Mouse (Mus musculus) kidney, adult 11 months (tissue): ENCODE results near the gene Nelfcd.
A peak's percentile ranks its signal among the peaks of the same experiment; 100 is the strongest.

Source experiments
- DNase-seq: peaks from one replicate; pipeline ENCODE4 v3.0.0; 2022

Gene Nelfcd

GRCm38 (mm10) chr2:174415731-174416310 lies at the start of gene Nelfcd:
TSS of gene Nelfcd (plus strand) at chr2:174415804.
- DNase-seq = peak; percentile 94

DNA sequence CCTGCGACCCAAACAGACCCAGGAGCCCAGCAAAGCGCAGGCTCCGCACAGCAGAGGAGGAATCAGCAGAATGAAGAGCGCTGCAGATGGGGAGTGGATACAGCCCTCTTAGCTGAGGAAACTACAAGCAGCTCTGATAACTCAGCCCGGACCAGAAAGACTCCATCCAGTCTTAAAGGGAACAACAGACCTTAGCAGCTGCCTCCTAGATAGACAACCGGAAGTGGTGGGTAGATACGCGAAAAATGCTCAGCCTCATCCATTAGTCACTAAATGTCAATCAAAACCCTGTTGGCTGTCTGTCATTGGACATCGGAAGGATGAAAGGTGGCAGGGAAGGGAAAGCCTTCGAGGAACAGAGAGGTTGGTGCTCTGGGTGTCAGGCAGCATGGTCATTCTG lies 49.0 kb upstream of the Nelfcd start:
- no peak for DNase-seq

DNA sequence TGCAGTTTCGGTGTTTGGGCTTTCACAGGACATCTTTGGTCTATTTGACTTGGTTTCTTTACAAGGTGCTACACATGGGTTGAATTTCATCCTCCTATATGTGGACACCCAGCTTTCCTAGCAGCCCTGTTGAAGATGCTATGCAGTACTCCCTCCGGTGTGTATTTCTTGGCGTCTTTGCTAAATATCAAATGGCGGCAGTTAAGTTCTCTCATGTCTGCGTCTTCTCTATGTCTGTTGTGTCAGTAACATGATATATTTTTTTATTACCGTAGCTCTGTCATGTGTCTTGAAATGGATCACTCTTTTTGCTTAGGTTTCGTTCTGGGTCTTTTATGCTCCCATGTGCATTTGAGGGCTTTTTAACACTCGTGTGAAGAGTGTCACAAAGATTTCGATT lies 34.6 kb upstream of the Nelfcd start:
- no peak for DNase-seq

DNA sequence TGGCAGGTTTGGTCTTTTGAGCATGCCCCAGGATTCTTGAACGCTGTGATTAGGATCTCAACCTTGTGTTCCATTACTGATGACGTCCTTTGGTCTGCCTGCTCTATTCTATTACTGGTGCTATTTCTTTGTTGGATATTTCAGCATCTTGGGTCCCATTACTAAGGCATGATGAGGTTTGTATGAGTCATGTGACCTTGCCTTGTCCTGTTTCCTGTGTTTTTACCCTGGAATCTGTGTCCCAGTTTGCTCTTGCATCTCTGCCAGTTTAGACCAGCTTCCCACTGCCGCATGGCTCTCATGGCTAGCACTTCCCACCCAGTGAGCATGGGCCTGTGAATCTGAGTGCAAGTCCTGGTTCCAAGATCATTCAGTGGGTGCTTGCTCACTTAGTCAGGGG lies 23.7 kb upstream of the Nelfcd start:
- no peak for DNase-seq

- DNase-seq = no peak
Observed at GRCm38 (mm10) chr2:174392554-174392953, 23.1 kb upstream of the Nelfcd start.

DNA sequence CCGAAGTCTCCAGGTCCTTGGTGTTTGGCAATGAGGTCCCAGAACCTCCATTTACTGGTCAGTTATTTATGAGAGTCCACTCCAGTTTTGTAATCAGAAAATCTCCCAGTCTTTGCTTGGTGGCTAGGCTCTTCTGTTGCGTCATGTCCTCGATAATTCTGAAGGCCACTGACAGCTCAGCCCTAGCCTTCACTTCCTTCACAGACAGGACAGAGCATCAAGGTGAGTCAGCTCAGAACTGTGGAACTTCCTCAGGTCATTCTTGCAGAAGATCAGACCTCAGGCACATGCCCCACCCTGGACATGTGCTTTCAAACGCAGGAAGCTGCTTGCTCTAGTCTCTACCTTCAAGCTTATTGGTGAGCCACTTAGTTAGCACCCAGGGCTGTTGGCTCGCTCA lies 22.2 kb upstream of the Nelfcd start:
- no peak for DNase-seq

GRCm38 (mm10) chr2:174396643-174397042 lies 19.0 kb upstream of the Nelfcd start:
- no peak for DNase-seq

- no peak for DNase-seq
Observed at GRCm38 (mm10) chr2:174397065-174397464, 18.5 kb upstream of the Nelfcd start.

DNA sequence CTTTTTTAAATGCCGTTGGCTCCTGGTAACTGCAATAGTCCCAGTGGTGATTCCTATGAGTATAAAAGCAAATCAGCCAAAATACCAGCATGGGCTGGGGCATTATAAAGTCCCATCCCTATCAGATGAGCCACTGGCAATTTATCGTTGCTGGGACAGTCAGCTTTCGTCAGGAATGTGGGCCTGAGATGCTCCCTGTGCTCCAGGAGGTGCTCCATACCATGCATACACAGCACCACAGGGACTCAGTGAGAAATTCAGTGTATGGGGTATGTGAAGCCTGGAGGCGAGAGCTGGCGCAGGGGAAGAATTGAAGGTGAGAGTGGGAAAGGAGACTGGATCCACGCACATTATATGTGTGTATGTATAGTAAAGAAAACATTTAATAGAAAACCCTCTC lies 17.7 kb upstream of the Nelfcd start:
- DNase-seq = no peak

GRCm38 (mm10) chr2:174400396-174400795 lies 15.2 kb upstream of the Nelfcd start:
- DNase-seq = no peak

- no peak for DNase-seq
Observed at GRCm38 (mm10) chr2:174410222-174410621, 5.4 kb upstream of the Nelfcd start.

- no peak for DNase-seq
Observed at GRCm38 (mm10) chr2:174413127-174413526, 2.5 kb upstream of the Nelfcd start.

DNA sequence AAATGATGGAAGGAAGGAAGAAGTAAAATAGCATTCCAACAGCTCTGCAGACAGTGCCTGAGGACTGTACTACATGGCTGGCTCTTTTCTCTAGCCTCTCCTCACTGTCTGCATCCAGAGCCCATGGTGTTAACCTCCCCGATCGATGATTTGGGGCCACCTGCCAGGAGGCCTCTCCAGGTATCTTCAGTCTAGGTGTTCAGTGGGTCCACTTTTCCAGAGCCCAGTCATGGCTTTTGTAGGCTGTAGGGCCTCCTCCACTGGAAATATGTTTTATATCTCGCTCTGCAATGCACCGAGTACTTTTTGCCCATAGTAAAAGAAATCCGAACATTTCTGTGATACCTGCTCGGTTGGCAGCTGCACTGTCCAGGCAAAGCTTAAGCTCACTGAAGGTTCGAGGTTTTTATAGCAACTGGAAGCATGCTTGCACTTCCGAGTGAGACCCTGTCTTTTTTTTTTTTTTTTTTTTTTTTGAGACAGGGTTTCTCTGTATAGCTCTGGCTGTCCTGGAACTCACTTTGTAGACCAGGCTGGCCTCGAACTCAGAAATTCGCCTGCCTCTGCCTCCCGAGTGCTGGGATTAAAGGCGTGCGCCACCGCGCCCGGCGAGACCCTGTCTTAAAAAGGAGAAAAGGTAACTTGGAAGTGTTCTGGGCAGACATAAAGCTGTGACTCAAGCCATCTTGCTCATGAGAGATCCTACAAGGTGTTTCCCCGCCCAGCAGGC lies 438 bp upstream of the Nelfcd start:
- no peak for DNase-seq

DNA sequence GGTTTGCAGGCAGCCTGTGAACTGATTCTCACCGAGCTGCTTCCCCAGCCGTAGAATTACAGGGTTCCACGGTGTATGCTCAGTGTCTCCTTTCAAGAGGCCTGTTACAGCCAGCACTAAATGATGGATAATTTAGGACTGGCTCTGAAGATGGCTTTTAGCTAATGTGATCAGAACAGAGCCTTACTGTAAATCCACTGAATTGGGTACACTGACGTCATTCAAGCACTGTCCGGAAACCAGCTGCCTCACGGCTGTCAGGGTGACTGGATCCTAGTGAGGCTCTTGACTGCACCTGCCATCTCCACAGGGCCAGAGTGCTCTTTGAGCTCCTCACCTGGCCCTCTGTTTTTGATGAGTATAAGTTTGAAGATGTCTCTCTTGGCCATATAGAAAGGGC lies 5.5 kb downstream of the Nelfcd start:
- DNase-seq = no peak

DNA sequence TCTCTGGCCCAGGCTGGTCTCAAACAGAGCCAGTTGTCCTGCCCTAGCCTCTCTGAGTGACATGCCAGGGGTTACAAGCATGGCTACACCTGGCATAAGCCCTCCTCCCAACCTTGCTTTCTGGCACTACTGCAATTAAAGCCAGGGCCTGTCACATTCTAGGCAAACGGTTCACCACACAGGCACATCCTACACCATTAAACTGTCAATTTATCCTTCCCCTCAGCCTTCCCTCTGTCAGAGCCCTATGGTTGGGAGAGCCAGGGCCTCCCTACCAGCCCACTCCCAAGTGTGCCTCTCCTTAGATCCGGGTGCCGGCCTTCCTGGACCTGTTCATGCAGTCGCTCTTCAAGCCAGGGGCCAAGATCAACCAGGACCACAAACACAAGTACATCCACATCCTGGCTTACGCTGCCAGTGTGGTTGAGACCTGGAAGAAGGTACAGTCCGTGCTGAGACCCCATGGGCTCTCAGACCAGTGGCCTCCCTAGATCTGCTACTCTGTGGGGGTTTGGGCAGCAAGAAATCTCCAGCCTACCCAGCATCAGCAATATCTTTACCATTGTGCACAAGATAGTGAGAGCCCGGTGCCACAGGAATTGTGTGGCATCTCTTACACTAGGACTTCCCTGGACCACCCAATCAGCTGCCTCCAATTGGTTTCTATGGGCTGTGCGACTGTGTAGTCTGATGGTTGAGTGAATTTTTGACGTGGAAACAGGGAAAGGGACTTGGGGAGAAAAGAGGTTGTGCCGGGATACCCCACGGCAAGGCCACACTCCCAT lies 8.9 kb downstream of the Nelfcd start:
- DNase-seq = no peak

- DNase-seq = no peak
Observed at GRCm38 (mm10) chr2:174426856-174427255, 11.3 kb downstream of the Nelfcd start.

DNA sequence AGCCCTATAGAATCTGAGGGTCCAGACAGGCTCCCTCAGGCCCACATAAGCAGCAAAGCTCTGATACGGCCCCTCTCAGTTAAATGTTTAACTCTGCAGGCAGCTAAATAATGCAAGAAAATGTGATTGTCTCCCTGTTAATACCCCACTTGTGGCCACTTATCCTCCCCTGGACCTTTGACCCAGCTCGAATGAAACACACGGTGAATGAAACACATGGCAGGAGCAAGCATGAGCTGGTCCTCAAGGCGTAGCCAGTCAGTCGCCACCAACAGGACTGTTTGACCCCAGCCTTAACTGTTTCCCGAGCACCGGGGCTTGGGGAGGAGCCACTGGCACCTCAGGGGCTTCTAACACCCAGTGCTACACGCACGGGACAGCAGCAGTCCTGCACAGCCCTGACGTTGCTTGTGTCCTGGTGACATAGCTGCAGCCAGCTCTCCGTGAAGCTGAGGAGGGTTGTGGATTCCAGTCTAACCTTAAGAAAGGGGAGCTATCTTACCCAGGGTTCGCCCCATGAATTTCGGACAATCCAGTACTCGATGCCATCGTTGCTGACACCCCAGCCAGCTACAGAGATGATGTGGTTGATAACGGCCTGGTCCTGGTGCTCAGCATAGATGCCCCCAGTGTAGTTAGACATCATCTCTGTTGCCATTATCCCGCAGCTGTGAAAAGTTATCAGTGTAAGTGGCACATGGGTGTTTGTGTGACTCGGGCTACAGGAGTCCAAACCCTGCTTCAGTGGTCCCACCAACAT lies 12.7 kb downstream of the Nelfcd start:
- DNase-seq = peak; percentile 42

DNA sequence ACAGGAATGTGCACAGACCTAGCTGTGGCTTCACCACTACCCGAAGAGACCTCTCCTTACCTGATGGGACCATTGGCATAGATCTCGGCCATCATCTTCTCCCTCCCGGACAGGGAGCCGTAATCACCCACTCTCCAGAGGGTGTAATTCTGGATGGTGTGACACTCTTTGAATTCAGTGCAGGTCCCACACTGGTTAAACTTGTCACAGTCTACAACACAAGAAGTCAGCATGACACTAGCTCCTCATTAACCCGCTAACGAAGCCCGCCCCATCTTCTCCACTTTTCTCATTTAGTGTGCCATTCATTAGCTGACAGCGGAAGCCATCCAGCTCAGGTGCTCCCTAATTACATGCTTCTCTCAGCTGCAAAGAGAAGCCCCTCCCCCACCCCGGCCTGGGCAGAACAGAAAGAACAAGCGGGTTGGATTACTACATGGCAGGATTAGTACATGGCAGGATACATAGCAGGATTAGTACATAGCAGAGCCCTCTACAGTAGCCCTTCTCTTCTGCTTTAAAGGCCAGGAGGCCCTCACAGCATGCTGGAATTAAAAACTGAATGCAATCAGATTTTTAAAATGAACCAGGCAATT lies 13.5 kb downstream of the Nelfcd start:
- no peak for DNase-seq

DNA sequence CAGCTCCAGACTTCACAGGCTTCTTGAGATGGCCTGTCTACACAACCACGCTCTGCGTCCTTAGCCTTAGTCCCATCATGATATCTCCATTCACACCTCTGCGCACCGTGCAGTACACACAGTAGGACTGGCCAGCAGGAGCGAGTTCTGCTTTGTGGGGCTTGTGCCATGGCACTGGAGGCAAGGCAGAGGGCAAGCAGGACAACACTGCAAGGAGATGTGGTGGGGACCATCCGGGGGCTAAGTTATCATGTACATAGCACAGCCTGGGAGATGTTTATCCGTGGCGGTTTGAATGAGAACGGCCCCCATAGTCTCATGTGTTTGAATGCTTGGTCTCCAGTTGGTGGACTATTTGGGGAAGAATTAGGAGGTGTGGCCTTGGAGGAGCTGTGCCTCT lies 19.3 kb downstream of the Nelfcd start:
- DNase-seq = no peak

DNA sequence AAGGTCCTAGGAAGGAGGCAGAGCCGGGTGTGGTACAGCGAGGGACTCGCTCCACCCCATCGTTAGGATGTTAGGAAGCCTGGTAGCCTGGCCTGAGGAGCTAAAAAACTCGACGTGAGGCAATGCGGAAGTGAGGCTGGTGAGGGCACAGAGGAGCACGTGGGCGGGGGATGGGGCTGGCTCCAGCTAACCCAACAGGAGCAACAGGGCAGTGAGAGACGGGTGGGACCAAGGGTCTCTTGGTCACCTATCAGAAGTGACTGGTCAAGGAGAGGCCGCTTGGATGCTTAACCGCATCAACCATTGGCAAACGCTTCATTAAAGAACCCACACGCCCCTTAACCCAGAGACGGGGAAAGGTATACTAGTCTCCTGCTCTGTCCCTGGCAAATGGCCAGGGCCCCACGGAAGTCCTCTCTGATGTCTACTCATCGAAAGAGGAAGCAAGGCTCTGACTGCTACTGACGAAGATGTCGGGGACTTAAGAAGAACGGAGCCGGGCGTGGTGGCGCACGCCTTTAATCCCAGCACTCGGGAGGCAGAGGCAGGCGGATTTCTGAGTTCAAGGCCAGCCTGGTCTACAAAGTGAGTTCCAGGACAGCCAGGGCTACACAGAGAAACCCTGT lies 20.6 kb downstream of the Nelfcd start:
- no peak for DNase-seq

DNA sequence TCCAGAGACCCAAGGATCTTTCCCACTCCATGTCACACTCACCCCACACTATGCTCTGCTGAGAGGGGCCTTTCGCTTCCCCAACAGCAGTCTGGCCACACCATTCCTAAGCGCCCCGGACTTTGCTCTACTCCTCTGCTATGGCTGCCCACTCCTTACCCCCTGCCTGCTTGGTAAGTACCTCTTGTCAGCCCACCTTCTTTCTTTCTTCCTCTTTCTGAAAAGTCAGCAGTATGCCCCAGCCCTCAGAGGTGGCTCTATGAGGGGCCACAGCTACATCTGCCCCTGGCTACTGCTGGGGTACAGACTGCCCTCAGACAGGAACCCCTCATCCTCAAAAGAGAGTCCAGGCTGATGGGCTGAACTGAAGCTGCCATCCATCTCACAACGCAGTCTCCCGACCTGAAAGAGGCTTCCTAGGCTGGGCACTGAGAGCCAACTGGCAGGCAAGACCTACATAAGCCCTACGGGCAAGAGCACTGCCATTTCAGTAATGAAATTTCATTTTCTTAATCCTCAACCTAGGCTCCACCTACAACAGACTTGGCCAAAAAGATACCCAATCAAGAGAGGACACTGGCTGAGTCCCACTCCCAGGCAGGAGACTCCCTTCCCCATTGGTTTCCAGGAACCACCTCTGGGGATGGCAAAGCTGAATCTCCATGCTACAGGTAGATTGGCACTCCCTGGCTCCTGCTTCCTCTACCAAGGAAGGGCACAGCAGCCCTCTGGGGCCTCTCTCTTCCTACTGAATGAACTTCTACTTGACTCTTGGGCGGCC lies 21.5 kb downstream of the Nelfcd start:
- no peak for DNase-seq

- DNase-seq = no peak
Observed at GRCm38 (mm10) chr2:174437697-174437982, 22.0 kb downstream of the Nelfcd start.
